Mouse (Mus musculus): ENCODE results near the gene Nrg3. TPM values are rescaled to one million over a fixed set of nuclear protein-coding genes. Genes with fewer than 3 reads are reported as not detected.

The Nrg3 gene
- polyA plus RNA-seq, 1 experiment = not detected

GRCm38 (mm10) chr14:38923652-38924051, 549.2 kb downstream of the Nrg3 start:
- H3K27ac ChIP-seq (ENCODE audit: insufficient read depth, low read length) = no peak overlapping the region
- H3K36me3 ChIP-seq (ENCODE audit: control insufficient read depth, insufficient read depth, low read length) = no peaks in the 10 kb centered on the region
- H3K4me3 ChIP-seq (ENCODE audit: extremely low read depth, insufficient read depth, insufficient read length) = no peak overlapping the region
- TF ChIP-seq CTCF (IDR thresholded peaks at IDR 0.05; ENCODE audit: extremely low read depth, insufficient read depth, insufficient read length, insufficient replicate concordance) (no peak), POLR2A (IDR thresholded peaks at IDR 0.05; ENCODE audit: low read depth, low read length) (no peak)
- no peaks in the 10 kb centered on the region for H3K4me1 ChIP-seq (ENCODE audit: control insufficient read depth, insufficient read depth, insufficient read length)
- 84% methylated on average over 1 of the region's 1 CpGs for WGBS
- no peak for DNase-seq (ENCODE audit: low read depth in 1 of 2, low spot score in 2 of 2)
- H3K27me3 ChIP-seq (ENCODE audit: control insufficient read depth, insufficient read depth, low read length) = no peaks in the 10 kb centered on the region

DNA sequence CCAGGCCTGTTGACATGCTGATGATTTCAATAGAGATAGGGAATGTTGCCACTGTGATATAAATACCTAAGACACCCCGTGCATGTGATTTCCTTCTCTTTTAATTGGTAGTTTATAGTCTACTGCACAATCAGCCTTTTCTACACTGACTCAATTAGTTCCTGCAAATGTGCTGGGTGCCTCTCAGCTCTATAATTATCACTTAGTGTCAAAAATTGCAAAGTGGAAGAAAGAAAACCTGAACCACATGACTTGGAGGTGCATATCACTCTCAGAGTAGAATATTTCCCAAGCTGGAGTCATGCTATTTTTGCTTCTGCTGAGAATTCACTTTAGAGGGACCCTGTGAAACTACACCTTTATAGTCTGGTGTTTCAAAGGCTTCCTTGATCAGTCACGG, 552.1 kb downstream of the Nrg3 start:
- Histone ChIP-seq H3K4me3 (ENCODE audit: extremely low read depth, insufficient read depth, insufficient read length) (no peak overlapping the region), H3K27ac (ENCODE audit: insufficient read depth, low read length) (no peak overlapping the region), H3K27me3 (ENCODE audit: control insufficient read depth, insufficient read depth, low read length) (no peaks in the 10 kb centered on the region), H3K4me1 (ENCODE audit: control insufficient read depth, insufficient read depth, insufficient read length) (no peaks in the 10 kb centered on the region), H3K36me3 (ENCODE audit: control insufficient read depth, insufficient read depth, low read length) (no peaks in the 10 kb centered on the region)
- no peak for TF ChIP-seq CTCF (IDR thresholded peaks at IDR 0.05; ENCODE audit: extremely low read depth, insufficient read depth, insufficient read length, insufficient replicate concordance)
- TF ChIP-seq POLR2A (IDR thresholded peaks at IDR 0.05; ENCODE audit: low read depth, low read length) = no peak
- WGBS = 80% methylated on average over 2 of the region's 2 CpGs
- no peak for DNase-seq (ENCODE audit: low read depth in 1 of 2, low spot score in 2 of 2)

- Histone ChIP-seq H3K4me1 (ENCODE audit: control insufficient read depth, insufficient read depth, insufficient read length) (no peaks in the 10 kb centered on the region), H3K27ac (ENCODE audit: insufficient read depth, low read length) (no peak overlapping the region), H3K4me3 (ENCODE audit: extremely low read depth, insufficient read depth, insufficient read length) (no peak overlapping the region), H3K36me3 (ENCODE audit: control insufficient read depth, insufficient read depth, low read length) (no peaks in the 10 kb centered on the region), H3K27me3 (ENCODE audit: control insufficient read depth, insufficient read depth, low read length) (no peaks in the 10 kb centered on the region)
- WGBS = 61% methylated on average over 2 of the region's 2 CpGs
- no peak for DNase-seq (ENCODE audit: low read depth in 1 of 2, low spot score in 2 of 2)
- TF ChIP-seq POLR2A (IDR thresholded peaks at IDR 0.05; ENCODE audit: low read depth, low read length) = no peak
- TF ChIP-seq CTCF (IDR thresholded peaks at IDR 0.05; ENCODE audit: extremely low read depth, insufficient read depth, insufficient read length, insufficient replicate concordance) = no peak
These were observed 602.3 kb downstream of the Nrg3 start for GRCm38 (mm10) chr14:38870591-38870990.

DNA sequence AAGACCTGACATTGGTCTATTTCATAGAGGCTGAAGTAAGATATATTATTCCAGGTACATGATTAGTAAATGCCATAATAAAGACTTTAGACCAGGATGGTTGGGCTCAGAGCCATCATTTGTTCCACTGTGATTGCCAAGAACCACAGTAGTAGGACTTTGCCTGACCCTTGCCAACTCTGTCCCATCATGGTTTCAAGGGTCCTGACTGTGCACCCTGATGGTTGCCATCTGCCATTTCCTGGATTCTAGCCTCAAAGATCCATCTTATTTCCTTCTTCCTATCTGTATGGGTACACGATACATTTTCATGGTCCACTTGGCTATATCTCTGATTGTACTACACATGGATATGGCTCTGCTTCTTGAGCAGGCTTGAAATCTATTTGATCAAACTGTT, 625.3 kb downstream of the Nrg3 start:
- H3K4me3 ChIP-seq (ENCODE audit: extremely low read depth, insufficient read depth, insufficient read length) = no peak overlapping the region
- TF ChIP-seq POLR2A (IDR thresholded peaks at IDR 0.05; ENCODE audit: low read depth, low read length) = no peak
- TF ChIP-seq CTCF (IDR thresholded peaks at IDR 0.05; ENCODE audit: extremely low read depth, insufficient read depth, insufficient read length, insufficient replicate concordance) = no peak
- H3K27me3 ChIP-seq (ENCODE audit: control insufficient read depth, insufficient read depth, low read length) = no peaks in the 10 kb centered on the region
- WGBS = 90% methylated on average over 1 of the region's 1 CpGs
- DNase-seq (ENCODE audit: low read depth in 1 of 2, low spot score in 2 of 2) = no peak
- H3K36me3 ChIP-seq (ENCODE audit: control insufficient read depth, insufficient read depth, low read length) = no peaks in the 10 kb centered on the region
- H3K27ac ChIP-seq (ENCODE audit: insufficient read depth, low read length) = no peak overlapping the region
- H3K4me1 ChIP-seq (ENCODE audit: control insufficient read depth, insufficient read depth, insufficient read length) = no peaks in the 10 kb centered on the region

- DNase-seq (ENCODE audit: low read depth in 1 of 2, low spot score in 2 of 2) = no peak
- H3K27me3 ChIP-seq (ENCODE audit: control insufficient read depth, insufficient read depth, low read length) = no peaks in the 10 kb centered on the region
- H3K27ac ChIP-seq (ENCODE audit: insufficient read depth, low read length) = no peak overlapping the region
- WGBS = 84% methylated on average over 1 of the region's 1 CpGs
- no peaks in the 10 kb centered on the region for H3K4me1 ChIP-seq (ENCODE audit: control insufficient read depth, insufficient read depth, insufficient read length)
- TF ChIP-seq POLR2A (IDR thresholded peaks at IDR 0.05; ENCODE audit: low read depth, low read length) (no peak), CTCF (IDR thresholded peaks at IDR 0.05; ENCODE audit: extremely low read depth, insufficient read depth, insufficient read length, insufficient replicate concordance) (no peak)
- no peaks in the 10 kb centered on the region for H3K36me3 ChIP-seq (ENCODE audit: control insufficient read depth, insufficient read depth, low read length)
- no peak overlapping the region for H3K4me3 ChIP-seq (ENCODE audit: extremely low read depth, insufficient read depth, insufficient read length)
These were observed 625.8 kb downstream of the Nrg3 start for GRCm38 (mm10) chr14:38847091-38847490.

DNA sequence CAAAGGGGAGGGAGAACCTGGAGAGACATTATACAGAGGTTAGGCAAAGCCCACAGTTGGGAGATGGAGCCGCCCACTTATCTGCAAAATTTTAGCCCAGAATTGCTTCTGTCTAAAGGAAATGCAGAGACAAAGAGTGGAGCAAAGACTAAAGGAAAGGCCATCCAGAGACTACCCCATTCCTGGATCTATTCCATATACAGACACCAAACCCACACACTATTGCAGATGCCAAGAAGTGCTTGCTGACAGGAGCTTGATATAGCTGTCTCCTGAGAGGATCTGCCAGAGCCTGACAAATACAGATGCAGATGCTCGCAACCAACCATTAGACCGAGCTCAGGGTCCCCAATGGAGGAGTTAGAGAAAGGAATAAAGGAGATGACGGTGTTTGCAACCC, 637.9 kb downstream of the Nrg3 start:
- Histone ChIP-seq H3K4me3 (ENCODE audit: extremely low read depth, insufficient read depth, insufficient read length) (no peak overlapping the region), H3K4me1 (ENCODE audit: control insufficient read depth, insufficient read depth, insufficient read length) (no peaks in the 10 kb centered on the region), H3K27me3 (ENCODE audit: control insufficient read depth, insufficient read depth, low read length) (no peaks in the 10 kb centered on the region), H3K36me3 (ENCODE audit: control insufficient read depth, insufficient read depth, low read length) (no peaks in the 10 kb centered on the region), H3K27ac (ENCODE audit: insufficient read depth, low read length) (no peak overlapping the region)
- 91% methylated on average over 4 of the region's 4 CpGs for WGBS
- no peak for DNase-seq (ENCODE audit: low read depth in 1 of 2, low spot score in 2 of 2)
- no peak for TF ChIP-seq POLR2A (IDR thresholded peaks at IDR 0.05; ENCODE audit: low read depth, low read length)
- no peak for TF ChIP-seq CTCF (IDR thresholded peaks at IDR 0.05; ENCODE audit: extremely low read depth, insufficient read depth, insufficient read length, insufficient replicate concordance)

GRCm38 (mm10) chr14:38824891-38825290, 648.0 kb downstream of the Nrg3 start:
- WGBS = 88% methylated on average over 1 of the region's 1 CpGs
- no peaks in the 10 kb centered on the region for H3K4me1 ChIP-seq (ENCODE audit: control insufficient read depth, insufficient read depth, insufficient read length)
- TF ChIP-seq CTCF (IDR thresholded peaks at IDR 0.05; ENCODE audit: extremely low read depth, insufficient read depth, insufficient read length, insufficient replicate concordance) = no peak
- TF ChIP-seq POLR2A (IDR thresholded peaks at IDR 0.05; ENCODE audit: low read depth, low read length) = no peak

More at GRCm38 (mm10) chr14:38824891-38825290, 648.0 kb downstream of the Nrg3 start:
- Histone ChIP-seq H3K27me3 (ENCODE audit: control insufficient read depth, insufficient read depth, low read length) (no peaks in the 10 kb centered on the region), H3K27ac (ENCODE audit: insufficient read depth, low read length) (no peak overlapping the region), H3K36me3 (ENCODE audit: control insufficient read depth, insufficient read depth, low read length) (no peaks in the 10 kb centered on the region), H3K4me3 (ENCODE audit: extremely low read depth, insufficient read depth, insufficient read length) (no peak overlapping the region)
- no peak for DNase-seq (ENCODE audit: low read depth in 1 of 2, low spot score in 2 of 2)

All from spleen, adult 2 months (tissue).